Mouse (Mus musculus) embryo, embryonic 10.5 days (tissue): Measurements from ENCODE around the gene Slc30a3.
"Not testable (repeated sequence)": the region's sequence is repeated elsewhere in the genome, so short reads cannot be mapped to it uniquely, and the experiment has no call there.

Source experiments
- DNase-seq: peaks from one replicate; pipeline ENCODE4 v3.0.0-alpha.2; 2015; ENCODE audit warnings: low spot score

Slc30a3 gene

DNA sequence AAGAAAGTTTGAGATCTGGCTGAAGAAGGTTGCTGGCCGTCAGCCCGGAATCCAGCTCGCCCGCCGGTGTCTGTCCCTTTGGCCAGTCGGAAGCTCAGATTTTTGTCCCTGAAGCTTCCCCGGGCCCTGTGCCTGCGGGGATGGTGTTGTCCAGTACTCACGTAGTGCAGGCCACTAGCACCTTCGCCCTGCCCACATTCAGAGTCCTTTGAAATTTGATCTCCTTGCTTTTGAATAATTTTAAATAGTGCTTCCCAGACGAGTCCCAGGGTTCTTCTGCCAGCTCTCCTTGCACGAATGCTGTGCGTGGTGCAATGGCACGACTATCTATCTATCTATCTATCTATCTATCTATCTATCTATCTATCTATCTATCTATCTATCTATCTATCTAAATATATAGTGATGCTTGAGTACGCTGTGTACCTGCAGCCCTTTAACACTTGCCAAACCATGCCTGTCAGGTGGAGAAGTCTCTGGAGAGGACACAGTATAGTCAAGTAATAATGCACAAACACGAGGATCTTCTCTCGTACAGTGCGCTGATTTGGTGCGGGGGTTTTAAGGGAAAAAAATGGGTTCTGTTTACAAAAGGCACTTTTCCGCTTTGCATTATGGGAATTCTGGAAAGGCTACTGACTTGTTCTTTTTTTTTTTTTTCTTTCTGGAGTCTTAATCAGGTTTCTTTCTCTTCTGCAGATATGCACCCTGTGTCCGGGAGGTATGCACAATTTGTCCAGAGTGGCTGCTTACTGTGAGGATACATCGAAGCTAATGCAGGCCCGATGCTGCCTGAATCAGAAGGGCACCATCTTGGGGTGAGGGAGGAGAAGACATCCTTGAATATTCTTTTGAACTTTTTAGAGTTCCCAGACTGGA, 59.0 kb downstream of the Slc30a3 start, which contains the start of gene Slc5a6:
Slc5a6 (minus strand) TSS at position 162 of the 879 bp plus-strand sequence.
- DNase-seq, result peak; percentile 81

GRCm38 (mm10) chr5:31047848-31048762, 59.9 kb downstream of the Slc30a3 start, which contains the start of gene Atraid:
TSS of gene Atraid (plus strand) at chr5:31048312.
- peak; percentile 98 for DNase-seq

DNA sequence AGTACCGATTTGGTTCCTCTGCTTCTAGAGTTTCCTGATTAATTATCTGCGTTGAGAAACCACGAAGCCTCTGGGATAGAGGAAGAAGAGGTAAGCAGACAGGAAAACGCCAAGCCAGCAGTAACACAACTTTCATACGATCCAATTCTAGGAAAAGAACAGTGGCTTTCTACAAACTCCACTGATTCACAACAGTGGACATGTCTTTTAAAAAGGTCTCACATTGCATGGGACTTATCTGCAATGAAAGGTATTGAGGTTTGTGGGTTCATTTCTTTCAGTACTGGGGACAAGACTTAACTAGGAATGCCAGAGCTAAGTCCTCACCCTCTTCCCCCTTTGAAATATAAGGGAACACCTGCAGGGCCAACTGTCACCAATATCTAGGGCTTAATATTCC, 61.0 kb downstream of the Slc30a3 start:
- DNase-seq, result no peak

DNA sequence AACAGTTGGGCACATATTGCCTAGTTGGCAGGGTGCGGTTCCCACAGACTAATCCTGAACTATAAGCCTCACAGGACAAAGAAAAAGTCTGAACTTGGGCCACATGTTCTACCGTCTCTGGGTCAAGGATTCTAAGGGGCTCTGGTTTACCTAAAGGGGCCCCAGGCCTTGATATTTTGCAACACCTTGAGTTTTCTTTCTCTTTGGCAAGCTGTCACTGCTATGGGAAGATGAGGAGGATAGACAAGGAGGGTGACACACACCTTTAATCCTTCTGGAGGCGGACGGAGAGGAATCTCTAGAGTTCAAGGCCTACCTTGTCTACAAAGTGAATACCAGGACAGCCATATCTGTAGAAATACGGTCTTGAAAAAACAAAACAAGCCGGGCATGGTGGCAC, 61.6 kb downstream of the Slc30a3 start:
- DNase-seq, result no peak

- DNase-seq, result no peak
Measured at GRCm38 (mm10) chr5:31038171-31038845, 69.7 kb downstream of the Slc30a3 start.

- not testable (repeated sequence) for DNase-seq
Measured at GRCm38 (mm10) chr5:31036556-31036955, 71.5 kb downstream of the Slc30a3 start.
